Mouse (Mus musculus) hindbrain, embryonic 13.5 days (tissue): ENCODE measurements around the gene Pxmp2. TPM values are rescaled to one million over a fixed set of nuclear protein-coding genes. Genes with fewer than 3 reads are reported as not detected.

Experiments used
- ATAC-seq: fragments of 200-750 bp; cut with Nextera tagmentation; 2 replicates; pipeline ENCODE4 v1.8.0; 2017; ENCODE audit warnings: moderate TSS enrichment; ENCODE audit not compliant: low FRiP score
- H3K27ac ChIP-seq: fragments of 300-500 bp; sonication (generic); 2 replicates; pipeline ENCODE4 v1.5.1; 2015; ENCODE audit warnings: inconsistent platforms, mild to moderate bottlenecking, moderate library complexity
- H3K27me3 ChIP-seq: fragments of 300-500 bp; sonication (generic); 2 replicates; pipeline ENCODE4 v1.6.1; 2015; ENCODE audit warnings: mild to moderate bottlenecking, inconsistent platforms
- H3K36me3 ChIP-seq: fragments of 300-500 bp; sonication (generic); 2 replicates; pipeline ENCODE4 v1.6.1; 2015; ENCODE audit warnings: mild to moderate bottlenecking, inconsistent platforms
- H3K4me1 ChIP-seq: fragments of 300-500 bp; sonication (generic); replicated peaks from 2 replicates; pipeline ENCODE4 v1.6.1; 2015; ENCODE audit warnings: inconsistent platforms
- H3K4me2 ChIP-seq: fragments of 300-500 bp; sonication (generic); 2 replicates; pipeline ENCODE4 v1.6.1; 2015; ENCODE audit warnings: inconsistent platforms, mild to moderate bottlenecking, moderate library complexity
- H3K4me3 ChIP-seq: fragments of 300-500 bp; sonication (generic); 2 replicates; pipeline ENCODE4 v1.5.1; 2015; ENCODE audit warnings: mild to moderate bottlenecking, inconsistent platforms
- H3K9ac ChIP-seq: fragments of 300-500 bp; sonication (generic); 2 replicates; pipeline ENCODE4 v1.6.1; 2015; ENCODE audit warnings: mild to moderate bottlenecking, inconsistent platforms
- H3K9me3 ChIP-seq: fragments of 300-500 bp; sonication (generic); 2 replicates; pipeline ENCODE4 v1.6.1; 2016; ENCODE audit warnings: inconsistent platforms
- WGBS: fragments of 180-500 bp; shearing (Covaris S2); methylation state at CpG from one replicate; pipeline ENCODE4 v1.1.7; 2015; 5-methylcytosine and 5-hydroxymethylcytosine counted together
- polyA plus RNA-seq: library from polyadenylated mRNA; unstranded; fragments of >200 nt; fragmentation: Nextera tagmentation; extraction: Ambion mirVana; gene quantifications from 2 replicates; pipeline ENCODE4 v1.2.1, GENCODE M21; 2015

The Pxmp2 gene
- polyA plus RNA-seq = 9.8 and 10.5 TPM in 2 replicates

- peak; percentile 98 for ATAC-seq
- Histone ChIP-seq H3K4me3 (peak within 1 kb of the TSS; percentile 74), H3K9me3 (no peaks in the 10 kb centered on the region), H3K27ac (no peak within 1 kb of the TSS), H3K27me3 (peaks cover 23% of the 10 kb centered on the region), H3K4me2 (peak within 1 kb of the TSS; percentile 91), H3K9ac (peak within 1 kb of the TSS; percentile 82), H3K36me3 (peaks cover 2% of the 10 kb centered on the region; the same call in 1 of the 2 replicates), H3K4me1 (peaks cover 14% of the 10 kb centered on the region; the same call in 1 of the 2 replicates)
- under 1% methylated on average over 58 of the region's 64 CpGs for WGBS
These were observed at the start of gene Pxmp2, which contains the start of gene Pole for GRCm38 (mm10) chr5:110285770-110286445. Pxmp2 (minus strand) TSS chr5:110286186. Pole (plus strand) TSS chr5:110286306.

- Histone ChIP-seq H3K36me3 (peaks cover 47% of the 10 kb centered on the region), H3K27me3 (no peaks in the 10 kb centered on the region), H3K4me2 (no peak overlapping the region), H3K9ac (no peak overlapping the region), H3K27ac (no peak overlapping the region), H3K4me3 (no peak overlapping the region), H3K4me1 (no peaks in the 10 kb centered on the region), H3K9me3 (no peaks in the 10 kb centered on the region)
- whole genome bisulfite sequencing = 89% methylated on average over 3 of the region's 3 CpGs
- ATAC-seq = no peak
These were observed 44.5 kb upstream of the Pxmp2 start for GRCm38 (mm10) chr5:110330508-110330907.

- Histone ChIP-seq H3K36me3 (peaks cover 32% of the 10 kb centered on the region), H3K4me3 (no peak overlapping the region), H3K27me3 (no peaks in the 10 kb centered on the region), H3K9ac (no peak overlapping the region), H3K27ac (no peak overlapping the region), H3K4me2 (no peak overlapping the region), H3K4me1 (no peaks in the 10 kb centered on the region), H3K9me3 (no peaks in the 10 kb centered on the region)
- ATAC-seq = no peak
- WGBS = 94% methylated on average over 3 of the region's 3 CpGs
These were observed 27.1 kb upstream of the Pxmp2 start for GRCm38 (mm10) chr5:110313127-110313526.

- no peaks in the 10 kb centered on the region for H3K27me3 ChIP-seq
- 94% methylated on average over 7 of the region's 7 CpGs for WGBS
- no peak overlapping the region for H3K4me3 ChIP-seq
- H3K36me3 ChIP-seq = peaks cover 54% of the 10 kb centered on the region
- no peak overlapping the region for H3K9ac ChIP-seq
- H3K4me1 ChIP-seq = no peaks in the 10 kb centered on the region
- ATAC-seq = no peak
- no peak overlapping the region for H3K4me2 ChIP-seq
- no peaks in the 10 kb centered on the region for H3K9me3 ChIP-seq
- H3K27ac ChIP-seq = no peak overlapping the region
These were observed 22.9 kb upstream of the Pxmp2 start for GRCm38 (mm10) chr5:110308861-110309260.

GRCm38 (mm10) chr5:110300591-110300990 lies 14.6 kb upstream of the Pxmp2 start:
- Histone ChIP-seq H3K27ac (no peak overlapping the region), H3K4me1 (no peaks in the 10 kb centered on the region), H3K36me3 (peaks cover 55% of the 10 kb centered on the region), H3K9ac (no peak overlapping the region), H3K4me2 (no peak overlapping the region), H3K27me3 (no peaks in the 10 kb centered on the region), H3K4me3 (no peak overlapping the region), H3K9me3 (no peaks in the 10 kb centered on the region)
- ATAC-seq = no peak
- 96% methylated on average over 2 of the region's 2 CpGs for WGBS

- H3K4me3 ChIP-seq = no peak overlapping the region
- no peaks in the 10 kb centered on the region for H3K4me1 ChIP-seq
- H3K27me3 ChIP-seq = no peaks in the 10 kb centered on the region
- no peak for ATAC-seq
- H3K4me2 ChIP-seq = no peak overlapping the region
- no peak overlapping the region for H3K27ac ChIP-seq
- WGBS = 100% methylated on average over 1 of the region's 1 CpGs
- no peak overlapping the region for H3K9ac ChIP-seq
- H3K36me3 ChIP-seq = peaks cover 46% of the 10 kb centered on the region
- no peaks in the 10 kb centered on the region for H3K9me3 ChIP-seq
These were observed 10.7 kb upstream of the Pxmp2 start for GRCm38 (mm10) chr5:110296637-110297036.

- H3K4me1 ChIP-seq = peaks cover 5% of the 10 kb centered on the region; the same call in 1 of the 2 replicates
- H3K27ac ChIP-seq = no peak overlapping the region
- WGBS = 88% methylated on average over 1 of the region's 1 CpGs
- H3K27me3 ChIP-seq = no peaks in the 10 kb centered on the region
- H3K4me2 ChIP-seq = no peak overlapping the region
- peaks cover 32% of the 10 kb centered on the region for H3K36me3 ChIP-seq
- ATAC-seq = no peak
- no peak overlapping the region for H3K9ac ChIP-seq
- no peaks in the 10 kb centered on the region for H3K9me3 ChIP-seq
- H3K4me3 ChIP-seq = no peak overlapping the region
These were observed 5.7 kb upstream of the Pxmp2 start for GRCm38 (mm10) chr5:110291649-110292048.

GRCm38 (mm10) chr5:110287084-110287475 lies 1.1 kb upstream of the Pxmp2 start:
- Histone ChIP-seq H3K4me3 (peak overlapping the region; percentile 74; the same call in 1 of the 2 replicates), H3K9ac (no peak overlapping the region), H3K9me3 (no peaks in the 10 kb centered on the region), H3K4me1 (peaks cover 14% of the 10 kb centered on the region; the same call in 1 of the 2 replicates), H3K36me3 (peaks cover 10% of the 10 kb centered on the region), H3K27ac (no peak overlapping the region), H3K4me2 (peak overlapping the region; percentile 91), H3K27me3 (peaks cover 23% of the 10 kb centered on the region)
- no peak for ATAC-seq
- 77% methylated on average over 2 of the region's 2 CpGs for WGBS

GRCm38 (mm10) chr5:110286446-110287083 lies 579 bp upstream of the Pxmp2 start:
- 2% methylated on average over 31 of the region's 31 CpGs for WGBS
- H3K9me3 ChIP-seq = no peaks in the 10 kb centered on the region
- peaks cover 23% of the 10 kb centered on the region for H3K27me3 ChIP-seq
- peak; percentile 74; the same call in 1 of the 2 replicates for ATAC-seq
- no peak overlapping the region for H3K27ac ChIP-seq
- H3K9ac ChIP-seq = peak overlapping the region; percentile 82
- peaks cover 7% of the 10 kb centered on the region for H3K36me3 ChIP-seq
- peak overlapping the region; percentile 74 for H3K4me3 ChIP-seq
- peaks cover 14% of the 10 kb centered on the region; the same call in 1 of the 2 replicates for H3K4me1 ChIP-seq
- H3K4me2 ChIP-seq = peak overlapping the region; percentile 91

- ATAC-seq = no peak
- Histone ChIP-seq H3K9ac (peak overlapping the region; percentile 82; the same call in 1 of the 2 replicates), H3K4me2 (peak overlapping the region; percentile 91), H3K4me1 (peaks cover 14% of the 10 kb centered on the region; the same call in 1 of the 2 replicates), H3K9me3 (no peaks in the 10 kb centered on the region), H3K27me3 (peaks cover 23% of the 10 kb centered on the region), H3K27ac (no peak overlapping the region), H3K36me3 (no peaks in the 10 kb centered on the region; the same call in 1 of the 2 replicates), H3K4me3 (peak overlapping the region; percentile 74)
- WGBS = 6% methylated on average over 15 of the region's 15 CpGs
These were observed 830 bp downstream of the Pxmp2 start for GRCm38 (mm10) chr5:110285156-110285555.

GRCm38 (mm10) chr5:110284536-110284935 lies 1.4 kb downstream of the Pxmp2 start:
- H3K9ac ChIP-seq = no peak overlapping the region
- no peaks in the 10 kb centered on the region; the same call in 1 of the 2 replicates for H3K36me3 ChIP-seq
- peaks cover 14% of the 10 kb centered on the region; the same call in 1 of the 2 replicates for H3K4me1 ChIP-seq
- H3K4me3 ChIP-seq = 0 out of 2 replicates have a peak overlapping the region, but pooled peaks have one; percentile 74
- H3K27me3 ChIP-seq = peaks cover 23% of the 10 kb centered on the region
- H3K9me3 ChIP-seq = no peaks in the 10 kb centered on the region
- no peak overlapping the region for H3K4me2 ChIP-seq
- ATAC-seq = no peak
- no peak overlapping the region for H3K27ac ChIP-seq
- WGBS = 12% methylated on average over 4 of the region's 4 CpGs

GRCm38 (mm10) chr5:110281984-110282383 lies 4.0 kb downstream of the Pxmp2 start:
- H3K9me3 ChIP-seq = no peaks in the 10 kb centered on the region
- H3K4me3 ChIP-seq = no peak overlapping the region
- no peak for ATAC-seq
- H3K27ac ChIP-seq = no peak overlapping the region
- no peak overlapping the region for H3K9ac ChIP-seq
- 76% methylated on average over 2 of the region's 2 CpGs for WGBS
- no peaks in the 10 kb centered on the region for H3K36me3 ChIP-seq
- H3K4me1 ChIP-seq = peaks cover 11% of the 10 kb centered on the region; the same call in 1 of the 2 replicates
- H3K4me2 ChIP-seq = no peak overlapping the region
- H3K27me3 ChIP-seq = peaks cover 23% of the 10 kb centered on the region
